Mouse (Mus musculus) left cerebral cortex, postnatal 10 days (tissue): Measurements from ENCODE around the gene Tmem106b. TPM values are rescaled to one million over a fixed set of nuclear protein-coding genes. Genes with fewer than 3 reads are reported as not detected.

ENCODE experiments used
- DNase-seq, 2 experiments: peaks; one replicate each; pipeline ENCODE4 v3.0.0; 2021 to 2022; ENCODE audit warnings: low spot score in 2 of 2, mixed read lengths in 1 of 2; ENCODE audit errors: extremely low spot score in 1 of 2
- intact Hi-C: fragments of 180-260 bp; cut with DNase I; formaldehyde crosslinking; loops from one replicate; pipeline ENCODE4 v1.15.1; 2025
- total RNA-seq, 2 experiments: library from RNA; stranded (reverse); gene quantifications; 2 replicates each; pipeline ENCODE4 v1.2.3; 2021

Tmem106b gene
- total RNA-seq = 100 to 1,000 TPM; 129 to 158 TPM

- peak; percentile 94 to 98 for DNase-seq
- intact Hi-C loops = no loop called here
Measured at GRCm38 (mm10) chr6:13069302-13070146, at the start of gene Tmem106b. Gene Tmem106b, plus strand, starts transcription at chr6:13069759.

GRCm38 (mm10) chr6:13021245-13022100 lies 48.1 kb upstream of the Tmem106b start:
- no peak for DNase-seq
- intact Hi-C loops = no loop called here

- intact Hi-C loops = no loop called here
- no peak for DNase-seq
Measured at GRCm38 (mm10) chr6:13030558-13030957, 39.0 kb upstream of the Tmem106b start.

GRCm38 (mm10) chr6:13030961-13031360 lies 38.6 kb upstream of the Tmem106b start:
- DNase-seq = peak; percentile 2 to 17
- intact Hi-C loops = no loop called here

- no peak for DNase-seq
- intact Hi-C loops = no loop called here
Measured at GRCm38 (mm10) chr6:13052408-13053200, 17.0 kb upstream of the Tmem106b start.

- no peak for DNase-seq
Measured at GRCm38 (mm10) chr6:13061276-13062039, 8.1 kb upstream of the Tmem106b start.

GRCm38 (mm10) chr6:13062063-13062462 lies 7.5 kb upstream of the Tmem106b start:
- intact Hi-C loops = no loop called here

More at GRCm38 (mm10) chr6:13061276-13062039, 8.1 kb upstream of the Tmem106b start:
- intact Hi-C loops = no loop called here

GRCm38 (mm10) chr6:13062691-13063255 lies 6.8 kb upstream of the Tmem106b start:
- DNase-seq = no peak
- intact Hi-C loops = no loop called here

More at GRCm38 (mm10) chr6:13062063-13062462, 7.5 kb upstream of the Tmem106b start:
- DNase-seq = no peak

- intact Hi-C loops = no loop called here
- no peak for DNase-seq
Measured at GRCm38 (mm10) chr6:13070147-13070425, 527 bp downstream of the Tmem106b start.

- no peak for DNase-seq
Measured at GRCm38 (mm10) chr6:13070485-13070884, 926 bp downstream of the Tmem106b start.

GRCm38 (mm10) chr6:13073036-13073435 lies 3.5 kb downstream of the Tmem106b start:
- DNase-seq = no peak
- intact Hi-C loops = no loop called here

More at GRCm38 (mm10) chr6:13070485-13070884, 926 bp downstream of the Tmem106b start:
- intact Hi-C loops = no loop called here

GRCm38 (mm10) chr6:13073876-13074275 lies 4.3 kb downstream of the Tmem106b start:
- no peak for DNase-seq
- intact Hi-C loops = no loop called here

GRCm38 (mm10) chr6:13082881-13083280 lies 13.3 kb downstream of the Tmem106b start:
- peak; percentile 33 to 41 for DNase-seq
- intact Hi-C loops = no loop called here

GRCm38 (mm10) chr6:13096656-13097435 lies 27.3 kb downstream of the Tmem106b start:
- intact Hi-C loops = no loop called here
- peak in 1 of 2 experiments; percentile 8 for DNase-seq

GRCm38 (mm10) chr6:13100137-13100536 lies 30.6 kb downstream of the Tmem106b start:
- intact Hi-C loops = no loop called here
- DNase-seq = no peak

- intact Hi-C loops = no loop called here
- no peak for DNase-seq
Measured at GRCm38 (mm10) chr6:13108662-13109061, 39.1 kb downstream of the Tmem106b start.

GRCm38 (mm10) chr6:13137255-13137654 lies 67.7 kb downstream of the Tmem106b start:
- no peak for DNase-seq
- intact Hi-C loops = no loop called here
